Mouse (Mus musculus): Measurements from ENCODE around the gene Mgrn1. TPM values are rescaled to one million over a fixed set of nuclear protein-coding genes. Genes with fewer than 3 reads are reported as not detected.

Gene Mgrn1
- polyA plus RNA-seq (2014; fragmentation: Illumina TruSeq; extraction: RNeasy Lipid Tissue Mini Kit (QIAGEN cat#74804); ENCODE audit: low read depth, low replicate concordance) = 6.2 TPM

GRCm38 (mm10) chr16:4885760-4886689 lies at the start of gene Mgrn1:
Gene Mgrn1 (plus strand): TSS chr16:4886249.

DNA sequence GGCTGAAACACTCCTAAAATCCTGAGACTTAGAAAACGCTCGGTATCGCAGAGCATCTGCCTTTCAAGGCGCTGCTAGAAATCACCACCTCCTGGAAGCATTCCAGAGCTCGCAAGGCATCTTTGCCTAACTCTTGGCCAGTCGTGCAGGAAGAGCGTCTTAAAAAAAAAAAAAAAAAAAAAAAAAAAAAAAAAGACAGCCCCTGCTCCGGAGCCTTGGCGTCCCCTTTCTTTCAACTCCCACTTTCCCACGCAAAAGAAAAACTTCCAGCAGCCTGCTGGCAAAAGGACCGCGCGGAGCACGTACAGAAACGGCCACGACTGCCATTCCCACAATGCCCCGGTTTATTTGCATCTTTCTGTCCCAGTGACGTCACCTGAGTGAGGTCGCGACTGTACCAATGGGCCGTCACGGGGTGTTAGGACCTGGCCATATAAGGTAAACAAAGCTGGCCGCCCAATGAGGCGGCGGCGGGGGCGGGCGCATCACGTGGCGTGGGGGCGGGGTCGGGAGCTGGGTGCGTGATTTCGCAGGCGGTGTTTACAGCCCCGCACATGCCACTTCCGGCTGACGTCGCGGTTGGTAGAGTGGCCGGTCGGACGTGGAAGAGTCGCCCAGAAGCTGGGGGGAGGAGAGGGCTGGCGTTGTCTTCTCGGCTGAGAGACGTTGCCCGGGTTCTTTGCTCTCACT lies 5.8 kb upstream of the Mgrn1 start, which contains the start of gene Ubald1:
Gene Ubald1 (minus strand): TSS at position 180 of the 690 bp plus-strand sequence.

GRCm38 (mm10) chr16:4938461-4938860 lies 52.4 kb downstream of the Mgrn1 start, which contains the start of gene Nudt16l1:
Gene Nudt16l1 (plus strand): TSS chr16:4938761.

DNA sequence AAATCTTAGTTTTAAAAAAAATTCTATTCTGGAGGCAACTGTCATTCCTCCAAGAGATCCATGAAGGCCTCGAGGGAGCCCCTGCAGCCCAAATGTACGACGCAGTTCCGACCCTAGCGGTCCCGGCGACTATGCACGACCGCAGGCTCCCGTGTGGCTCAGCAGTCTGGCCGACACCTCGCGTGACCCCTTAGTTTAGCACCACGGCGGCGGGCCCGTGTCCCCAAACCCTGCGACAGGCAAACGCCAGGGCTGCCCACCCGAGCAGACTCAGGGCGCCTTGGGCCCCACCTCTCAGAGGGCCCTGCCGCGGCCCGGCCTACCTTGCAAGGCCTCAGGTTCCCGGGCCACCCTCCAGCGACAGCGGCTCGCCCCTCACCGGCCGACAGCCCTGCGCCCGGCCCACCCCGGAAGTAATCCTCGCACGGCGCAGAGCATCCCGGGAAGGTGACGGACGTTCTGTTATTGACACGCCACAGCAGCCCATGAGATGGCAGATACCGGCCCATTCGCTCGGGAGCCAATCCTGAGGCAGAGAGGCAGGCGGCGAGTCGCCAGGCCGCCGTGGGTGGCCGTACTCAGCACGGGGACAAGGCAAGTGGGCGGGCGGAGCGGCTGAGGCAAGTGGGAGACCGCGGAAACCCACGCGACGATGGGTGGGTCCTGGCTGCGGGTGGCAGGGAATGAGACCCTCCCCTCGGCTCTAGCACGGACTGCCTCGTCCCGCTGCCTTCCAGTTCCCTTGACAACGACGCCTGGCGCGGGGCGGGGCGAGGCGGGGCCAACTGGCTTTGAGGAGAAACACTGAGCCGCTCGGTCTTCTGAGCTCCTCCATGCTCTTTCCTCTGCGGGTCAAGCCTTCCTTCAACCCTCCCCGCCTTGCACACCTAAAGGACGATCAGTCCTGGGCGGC lies 78.0 kb downstream of the Mgrn1 start, which contains the start of gene Anks3:
Gene Anks3 (minus strand): TSS at position 409 of the 913 bp plus-strand sequence.

Other genes starting within 250 kb of the Mgrn1 start
- gene Vasn, start 246.3 kb upstream of the Mgrn1 start, polyA plus RNA-seq (2014; fragmentation: Illumina TruSeq; extraction: RNeasy Lipid Tissue Mini Kit (QIAGEN cat#74804); ENCODE audit: low read depth, low replicate concordance) = 0.56 TPM
- gene Dnaja3, start 246.3 kb upstream of the Mgrn1 start, polyA plus RNA-seq (2014; fragmentation: Illumina TruSeq; extraction: RNeasy Lipid Tissue Mini Kit (QIAGEN cat#74804); ENCODE audit: low read depth, low replicate concordance) = 45.1 TPM
- gene Coro7, start 206.5 kb upstream of the Mgrn1 start, polyA plus RNA-seq (2014; fragmentation: Illumina TruSeq; extraction: RNeasy Lipid Tissue Mini Kit (QIAGEN cat#74804); ENCODE audit: low read depth, low replicate concordance) = 1.8 TPM
- gene Nmral1, start 166.9 kb upstream of the Mgrn1 start, polyA plus RNA-seq (2014; fragmentation: Illumina TruSeq; extraction: RNeasy Lipid Tissue Mini Kit (QIAGEN cat#74804); ENCODE audit: low read depth, low replicate concordance) = 1.2 TPM
- 49.5 TPM for gene Hmox2, start 159.9 kb upstream of the Mgrn1 start, polyA plus RNA-seq (2014; fragmentation: Illumina TruSeq; extraction: RNeasy Lipid Tissue Mini Kit (QIAGEN cat#74804); ENCODE audit: low read depth, low replicate concordance)
- 35.6 TPM for gene Cdip1, start 96.0 kb upstream of the Mgrn1 start, polyA plus RNA-seq (2014; fragmentation: Illumina TruSeq; extraction: RNeasy Lipid Tissue Mini Kit (QIAGEN cat#74804); ENCODE audit: low read depth, low replicate concordance)
- gene 4930562C15Rik, start 50.8 kb upstream of the Mgrn1 start, polyA plus RNA-seq (2014; fragmentation: Illumina TruSeq; extraction: RNeasy Lipid Tissue Mini Kit (QIAGEN cat#74804); ENCODE audit: low read depth, low replicate concordance) = not detected
- 1.2 TPM for gene Ubald1, start 5.9 kb upstream of the Mgrn1 start, polyA plus RNA-seq (2014; fragmentation: Illumina TruSeq; extraction: RNeasy Lipid Tissue Mini Kit (QIAGEN cat#74804); ENCODE audit: low read depth, low replicate concordance)
- 4.2 TPM for gene Nudt16l1, start 52.5 kb downstream of the Mgrn1 start, polyA plus RNA-seq (2014; fragmentation: Illumina TruSeq; extraction: RNeasy Lipid Tissue Mini Kit (QIAGEN cat#74804); ENCODE audit: low read depth, low replicate concordance)
- 3.4 TPM for gene Anks3, start 78.0 kb downstream of the Mgrn1 start, polyA plus RNA-seq (2014; fragmentation: Illumina TruSeq; extraction: RNeasy Lipid Tissue Mini Kit (QIAGEN cat#74804); ENCODE audit: low read depth, low replicate concordance)
- not detected for gene Sept12, start 111.6 kb downstream of the Mgrn1 start, polyA plus RNA-seq (2014; fragmentation: Illumina TruSeq; extraction: RNeasy Lipid Tissue Mini Kit (QIAGEN cat#74804); ENCODE audit: low read depth, low replicate concordance)
- not detected for gene Smim22, start 121.0 kb downstream of the Mgrn1 start, polyA plus RNA-seq (2014; fragmentation: Illumina TruSeq; extraction: RNeasy Lipid Tissue Mini Kit (QIAGEN cat#74804); ENCODE audit: low read depth, low replicate concordance)
- gene Rogdi, start 127.3 kb downstream of the Mgrn1 start, polyA plus RNA-seq (2014; fragmentation: Illumina TruSeq; extraction: RNeasy Lipid Tissue Mini Kit (QIAGEN cat#74804); ENCODE audit: low read depth, low replicate concordance) = 1.7 TPM
- gene Glyr1, start 163.6 kb downstream of the Mgrn1 start, polyA plus RNA-seq (2014; fragmentation: Illumina TruSeq; extraction: RNeasy Lipid Tissue Mini Kit (QIAGEN cat#74804); ENCODE audit: low read depth, low replicate concordance) = 48.3 TPM
- 7.8 TPM for gene Ubn1, start 163.8 kb downstream of the Mgrn1 start, polyA plus RNA-seq (2014; fragmentation: Illumina TruSeq; extraction: RNeasy Lipid Tissue Mini Kit (QIAGEN cat#74804); ENCODE audit: low read depth, low replicate concordance)
- 4.8 TPM for gene Ppl, start 246.2 kb downstream of the Mgrn1 start, polyA plus RNA-seq (2014; fragmentation: Illumina TruSeq; extraction: RNeasy Lipid Tissue Mini Kit (QIAGEN cat#74804); ENCODE audit: low read depth, low replicate concordance)

All from liver, adult 10 weeks (tissue).